Mouse (Mus musculus) megakaryocyte, embryonic 14.5 days (primary cell): Measurements from ENCODE around the gene Lmna.

ENCODE experiments used
- FLI1 ChIP-seq: IDR thresholded peaks from 2 replicates; pipeline ENCODE4 v1.6.1; 2012; ENCODE audit warnings: low read length, inconsistent platforms, mixed read lengths
- GATA1 ChIP-seq: IDR thresholded peaks from 3 replicates; pipeline ENCODE4 v1.6.1; 2012; ENCODE audit warnings: mixed read lengths, low read length, inconsistent platforms, borderline replicate concordance

GRCm38 (mm10) chr3:88435515-88435914, 74.2 kb downstream of the Lmna start:
- TF ChIP-seq GATA1 (no peak), FLI1 (no peak)
